Mouse (Mus musculus) spleen, adult 2 months (tissue): Measurements from ENCODE around the gene Tex9. TPM values are rescaled to one million over a fixed set of nuclear protein-coding genes. Genes with fewer than 3 reads are reported as not detected.

Experiments used
- DNase-seq, 2 experiments: peaks; one replicate each; pipeline versions ENCODE4 v3.0.0 to v3.0.0-alpha.2; 2012 to 2021; ENCODE audit warnings: low spot score in 2 of 2, low read depth in 1 of 2
- H3K27ac ChIP-seq: fragments of 200-500 bp; 2 replicates; pipeline ENCODE4 v1.5.1; 2012; ENCODE audit warnings: low read length, inconsistent platforms; ENCODE audit not compliant: insufficient read depth
- H3K27me3 ChIP-seq: fragments of 200-500 bp; 2 replicates; pipeline ENCODE4 v1.6.1; 2012; ENCODE audit warnings: mild to moderate bottlenecking, moderate library complexity, low read length, inconsistent platforms; ENCODE audit not compliant: control insufficient read depth, insufficient read depth
- H3K36me3 ChIP-seq: fragments of 200-500 bp; 2 replicates; pipeline ENCODE4 v1.6.1; 2012; ENCODE audit warnings: mild to moderate bottlenecking, low read length, inconsistent platforms; ENCODE audit not compliant: control insufficient read depth, insufficient read depth
- H3K4me1 ChIP-seq: fragments of 200-500 bp; 2 replicates; pipeline ENCODE4 v1.6.1; 2011; ENCODE audit warnings: inconsistent platforms; ENCODE audit not compliant: control insufficient read depth, insufficient read depth, insufficient read length
- H3K4me3 ChIP-seq: fragments of 200-500 bp; 2 replicates; pipeline ENCODE4 v1.5.1; 2011; ENCODE audit warnings: mild to moderate bottlenecking, inconsistent platforms; ENCODE audit not compliant: insufficient read depth, insufficient read length; ENCODE audit errors: extremely low read depth
- CTCF ChIP-seq: fragments of 200-500 bp; IDR thresholded peaks from 2 replicates; pipeline ENCODE4 v1.5.1; 2011; ENCODE audit warnings: mild to moderate bottlenecking, inconsistent platforms; ENCODE audit not compliant: insufficient read depth, insufficient read length, insufficient replicate concordance; ENCODE audit errors: extremely low read depth
- POLR2A ChIP-seq: fragments of 200-500 bp; IDR thresholded peaks from 2 replicates; pipeline ENCODE4 v1.6.1; 2011; ENCODE audit warnings: low read depth, low read length, inconsistent platforms
- WGBS: fragments of 180-500 bp; shearing (Covaris S2); methylation state at CpG from one replicate; pipeline ENCODE4 v1.1.7; 2018; 5-methylcytosine and 5-hydroxymethylcytosine counted together
- polyA plus RNA-seq: library from polyadenylated mRNA; depleted of rRNA; stranded (reverse); fragments of >200 nt; gene quantifications from 2 replicates; pipeline ENCODE4 v1.2.3, GENCODE M21; 2012; rRNA removed

Tex9 gene
- polyA plus RNA-seq = 2.2 and 2.6 TPM in 2 replicates

- Histone ChIP-seq H3K27me3 (no peaks in the 10 kb centered on the region), H3K4me3 (peak within 1 kb of the TSS; percentile 83), H3K27ac (peak within 1 kb of the TSS; percentile 92), H3K4me1 (peaks cover 10% of the 10 kb centered on the region; the same call in 1 of the 2 replicates), H3K36me3 (no peaks in the 10 kb centered on the region)
- DNase-seq = peak in 1 of 2 experiments; percentile 15
- TF ChIP-seq CTCF = no peak
- WGBS = under 1% methylated on average over 6 of the region's 6 CpGs
Measured at GRCm38 (mm10) chr9:72492194-72492565, at the start of gene Tex9. Tex9 (minus strand) TSS chr9:72492212.

GRCm38 (mm10) chr9:72537086-72537485, 45.1 kb upstream of the Tex9 start:
- 58% methylated on average over 1 of the region's 1 CpGs for WGBS
- TF ChIP-seq POLR2A (no peak), CTCF (no peak)
- DNase-seq = no peak
- Histone ChIP-seq H3K4me1 (no peaks in the 10 kb centered on the region; the same call in 1 of the 2 replicates), H3K27me3 (no peaks in the 10 kb centered on the region), H3K4me3 (no peak overlapping the region), H3K36me3 (peaks cover 3% of the 10 kb centered on the region; the same call in 1 of the 2 replicates), H3K27ac (no peak overlapping the region)

- peaks cover 8% of the 10 kb centered on the region for H3K4me1 ChIP-seq
- 73% methylated on average over 3 of the region's 3 CpGs for WGBS
- no peak overlapping the region for H3K27ac ChIP-seq
- H3K4me3 ChIP-seq = no peak overlapping the region
- H3K36me3 ChIP-seq = peaks cover 3% of the 10 kb centered on the region; the same call in 1 of the 2 replicates
- TF ChIP-seq CTCF = no peak
- no peak for TF ChIP-seq POLR2A
- no peak for DNase-seq
- H3K27me3 ChIP-seq = no peaks in the 10 kb centered on the region
Measured at GRCm38 (mm10) chr9:72535394-72535793, 43.4 kb upstream of the Tex9 start.

- 44% methylated on average over 2 of the region's 2 CpGs for WGBS
- TF ChIP-seq POLR2A = no peak
- TF ChIP-seq CTCF = no peak
- DNase-seq = no peak
- no peak overlapping the region; the same call in 1 of the 2 replicates for H3K4me3 ChIP-seq
- no peaks in the 10 kb centered on the region for H3K36me3 ChIP-seq
- H3K27me3 ChIP-seq = no peaks in the 10 kb centered on the region
- peaks cover 8% of the 10 kb centered on the region for H3K4me1 ChIP-seq
- H3K27ac ChIP-seq = no peak overlapping the region
Measured at GRCm38 (mm10) chr9:72534985-72535384, 43.0 kb upstream of the Tex9 start.

GRCm38 (mm10) chr9:72533089-72533415, 41.0 kb upstream of the Tex9 start:
- Histone ChIP-seq H3K27ac (peak overlapping the region; percentile 82), H3K36me3 (no peaks in the 10 kb centered on the region), H3K4me1 (peaks cover 10% of the 10 kb centered on the region), H3K4me3 (peak overlapping the region; percentile 84), H3K27me3 (no peaks in the 10 kb centered on the region)
- no peak for TF ChIP-seq CTCF
- no peak for TF ChIP-seq POLR2A
- DNase-seq = peak in 1 of 2 experiments; percentile 15
- WGBS = 0% methylated on average over 2 of the region's 2 CpGs

GRCm38 (mm10) chr9:72532381-72533088, 40.5 kb upstream of the Tex9 start:
- 2% methylated on average over 52 of the region's 55 CpGs for WGBS
- TF ChIP-seq CTCF (no peak), POLR2A (no peak)
- peak overlapping the region; percentile 97 for H3K27ac ChIP-seq
- no peaks in the 10 kb centered on the region for H3K36me3 ChIP-seq
- H3K4me1 ChIP-seq = peaks cover 10% of the 10 kb centered on the region
- DNase-seq = peak; percentile 22 to 49
- H3K4me3 ChIP-seq = peak overlapping the region; percentile 84
- H3K27me3 ChIP-seq = no peaks in the 10 kb centered on the region

GRCm38 (mm10) chr9:72531996-72532380, 40.0 kb upstream of the Tex9 start, which contains the start of gene Rfx7:
Rfx7 (plus strand) TSS chr9:72532240.
- WGBS = 1% methylated on average over 55 of the region's 63 CpGs
- Histone ChIP-seq H3K27me3 (no peaks in the 10 kb centered on the region), H3K36me3 (no peaks in the 10 kb centered on the region), H3K4me3 (peak within 1 kb of the TSS; percentile 84), H3K4me1 (peaks cover 10% of the 10 kb centered on the region), H3K27ac (peak within 1 kb of the TSS; percentile 97)
- peak; percentile 25; the same call in 1 of the 2 replicates for TF ChIP-seq POLR2A
- TF ChIP-seq CTCF = no peak
- DNase-seq = peak in 1 of 2 experiments; percentile 66
